Mouse (Mus musculus): ENCODE results near the gene Abhd12b. TPM values are rescaled to one million over a fixed set of nuclear protein-coding genes. Genes with fewer than 3 reads are reported as not detected.
"Not testable (repeated sequence)": the region's sequence is repeated elsewhere in the genome, so short reads cannot be mapped to it uniquely, and the experiment has no call there.

Abhd12b gene
- polyA plus RNA-seq, 1 experiment: not detected

- TF ChIP-seq CTCF (IDR thresholded peaks at IDR 0.05; ENCODE audit: borderline replicate concordance, insufficient read depth, low read length): no peak
- TF ChIP-seq POLR2A (IDR thresholded peaks at IDR 0.05; ENCODE audit: low read depth, low read length): no peak
- no peak overlapping the region for H3K27ac ChIP-seq (ENCODE audit: insufficient read depth, low read length)
- H3K4me3 ChIP-seq (ENCODE audit: insufficient read depth, low read length): peak overlapping the region; percentile 31
- H3K4me1 ChIP-seq (ENCODE audit: control insufficient read depth, insufficient read depth, low read length): no peaks in the 10 kb centered on the region; the same call in 1 of the 2 replicates
Measured at GRCm38 (mm10) chr12:70147986-70148630, 5.8 kb upstream of the Abhd12b start.

GRCm38 (mm10) chr12:70148631-70149265, 5.2 kb upstream of the Abhd12b start:
- H3K4me3 ChIP-seq (ENCODE audit: insufficient read depth, low read length): no peak overlapping the region
- TF ChIP-seq CTCF (IDR thresholded peaks at IDR 0.05; ENCODE audit: borderline replicate concordance, insufficient read depth, low read length): no peak
- no peak for TF ChIP-seq POLR2A (IDR thresholded peaks at IDR 0.05; ENCODE audit: low read depth, low read length)
- H3K4me1 ChIP-seq (ENCODE audit: control insufficient read depth, insufficient read depth, low read length): no peaks in the 10 kb centered on the region; the same call in 1 of the 2 replicates
- no peak overlapping the region for H3K27ac ChIP-seq (ENCODE audit: insufficient read depth, low read length)

- TF ChIP-seq CTCF (IDR thresholded peaks at IDR 0.05; ENCODE audit: borderline replicate concordance, insufficient read depth, low read length) (no peak), POLR2A (IDR thresholded peaks at IDR 0.05; ENCODE audit: low read depth, low read length) (no peak)
- H3K4me3 ChIP-seq (ENCODE audit: insufficient read depth, low read length): no peak overlapping the region
- peaks cover under 1% of the 10 kb centered on the region for H3K4me1 ChIP-seq (ENCODE audit: control insufficient read depth, insufficient read depth, low read length)
- no peak overlapping the region for H3K27ac ChIP-seq (ENCODE audit: insufficient read depth, low read length)
Measured at GRCm38 (mm10) chr12:70156222-70156621, 2.3 kb downstream of the Abhd12b start.

- Histone ChIP-seq H3K4me1 (ENCODE audit: control insufficient read depth, insufficient read depth, low read length) (peaks cover 3% of the 10 kb centered on the region), H3K27ac (ENCODE audit: insufficient read depth, low read length) (no peak overlapping the region), H3K4me3 (ENCODE audit: insufficient read depth, low read length) (no peak overlapping the region)
- TF ChIP-seq CTCF (IDR thresholded peaks at IDR 0.05; ENCODE audit: borderline replicate concordance, insufficient read depth, low read length) (no peak), POLR2A (IDR thresholded peaks at IDR 0.05; ENCODE audit: low read depth, low read length) (no peak)
Measured at GRCm38 (mm10) chr12:70157292-70158066, 3.5 kb downstream of the Abhd12b start.

- H3K27ac ChIP-seq (ENCODE audit: insufficient read depth, low read length): no peak overlapping the region
- no peak overlapping the region for H3K4me3 ChIP-seq (ENCODE audit: insufficient read depth, low read length)
- peaks cover 3% of the 10 kb centered on the region for H3K4me1 ChIP-seq (ENCODE audit: control insufficient read depth, insufficient read depth, low read length)
- TF ChIP-seq POLR2A (IDR thresholded peaks at IDR 0.05; ENCODE audit: low read depth, low read length) (no peak), CTCF (IDR thresholded peaks at IDR 0.05; ENCODE audit: borderline replicate concordance, insufficient read depth, low read length) (no peak)
Measured at GRCm38 (mm10) chr12:70161057-70161456, 7.1 kb downstream of the Abhd12b start.

- TF ChIP-seq CTCF (IDR thresholded peaks at IDR 0.05; ENCODE audit: borderline replicate concordance, insufficient read depth, low read length) (no peak), POLR2A (IDR thresholded peaks at IDR 0.05; ENCODE audit: low read depth, low read length) (no peak)
- Histone ChIP-seq H3K4me3 (ENCODE audit: insufficient read depth, low read length) (no peak overlapping the region), H3K27ac (ENCODE audit: insufficient read depth, low read length) (no peak overlapping the region), H3K4me1 (ENCODE audit: control insufficient read depth, insufficient read depth, low read length) (peaks cover 3% of the 10 kb centered on the region)
Measured at GRCm38 (mm10) chr12:70164741-70165140, 10.8 kb downstream of the Abhd12b start.

GRCm38 (mm10) chr12:70167950-70168349, 14.0 kb downstream of the Abhd12b start:
- TF ChIP-seq CTCF (IDR thresholded peaks at IDR 0.05; ENCODE audit: borderline replicate concordance, insufficient read depth, low read length) (no peak), POLR2A (IDR thresholded peaks at IDR 0.05; ENCODE audit: low read depth, low read length) (no peak)
- no peaks in the 10 kb centered on the region for H3K4me1 ChIP-seq (ENCODE audit: control insufficient read depth, insufficient read depth, low read length)
- no peak overlapping the region for H3K4me3 ChIP-seq (ENCODE audit: insufficient read depth, low read length)
- H3K27ac ChIP-seq (ENCODE audit: insufficient read depth, low read length): no peak overlapping the region

GRCm38 (mm10) chr12:70169969-70170368, 16.0 kb downstream of the Abhd12b start:
- TF ChIP-seq POLR2A (IDR thresholded peaks at IDR 0.05; ENCODE audit: low read depth, low read length) (no peak), CTCF (IDR thresholded peaks at IDR 0.05; ENCODE audit: borderline replicate concordance, insufficient read depth, low read length) (no peak)
- H3K4me3 ChIP-seq (ENCODE audit: insufficient read depth, low read length): no peak overlapping the region
- no peaks in the 10 kb centered on the region for H3K4me1 ChIP-seq (ENCODE audit: control insufficient read depth, insufficient read depth, low read length)
- H3K27ac ChIP-seq (ENCODE audit: insufficient read depth, low read length): no peak overlapping the region

GRCm38 (mm10) chr12:70183507-70183906, 29.6 kb downstream of the Abhd12b start:
- not testable (repeated sequence) for H3K27ac ChIP-seq (ENCODE audit: insufficient read depth, low read length); H3K4me3 ChIP-seq (ENCODE audit: insufficient read depth, low read length)

More at GRCm38 (mm10) chr12:70183507-70183906, 29.6 kb downstream of the Abhd12b start:
- not testable (repeated sequence) for H3K4me1 ChIP-seq (ENCODE audit: control insufficient read depth, insufficient read depth, low read length)
